9 mouse cellular contexts compared by ENCODE assay signal in genomic region chr8:117646020-117646419, GRCm38 (mm10). TPM values are rescaled to one million over a fixed set of nuclear protein-coding genes. Genes with fewer than 3 reads are reported as not detected.
DNase-seq lines count a peak whose midpoint lies in the region; ATAC-seq lines count a peak whose summit lies in the region.
"Had no signal": no experiment of that assay in that cellular context is flagged by ENCODE, and none has a peak within 500 bp of the region (broad histone marks: within the 10 kb centered on the region; RNA-seq: fewer than 3 reads in every experiment).

No protein-coding gene starts in this region.

- WGBS in liver, embryonic 11.5 days: 43% methylated on average over 2 of the region's 2 CpGs
- 44% methylated on average over 2 of the region's 2 CpGs for WGBS in intestine, embryonic 14.5 days

- no peak overlapping the region for H3K27ac ChIP-seq in liver, embryonic 11.5 days (ENCODE audit: low read depth, low read length)
- H3K27ac ChIP-seq in intestine, embryonic 14.5 days (ENCODE audit: low read depth): no peak overlapping the region; the same call in 1 of the 2 replicates
- H3K27ac ChIP-seq: heart, embryonic 15.5 days had no signal

- H3K9me3 ChIP-seq in liver, embryonic 11.5 days (ENCODE audit: control insufficient read depth, low read length): no peaks in the 10 kb centered on the region; the same call in 1 of the 2 replicates
- H3K9me3 ChIP-seq in intestine, embryonic 14.5 days (ENCODE audit: control insufficient read depth, low read length): peaks cover 11% of the 10 kb centered on the region
- H3K9me3 ChIP-seq: heart, embryonic 15.5 days had no signal

- no peaks in the 10 kb centered on the region for H3K27me3 ChIP-seq in liver, embryonic 11.5 days (replicated peaks; ENCODE audit: control insufficient read depth, insufficient read depth, low read length)
- H3K27me3 ChIP-seq in intestine, embryonic 14.5 days (replicated peaks; ENCODE audit: control insufficient read depth, insufficient read depth, low read length): no peaks in the 10 kb centered on the region
- H3K27me3 ChIP-seq: heart, embryonic 15.5 days had no signal

- no peak overlapping the region for H3K4me3 ChIP-seq in liver, embryonic 11.5 days (ENCODE audit: low read depth, low read length)
- H3K4me3 ChIP-seq in intestine, embryonic 14.5 days (ENCODE audit: low read depth, low read length): no peak overlapping the region
- H3K4me3 ChIP-seq: heart, embryonic 15.5 days had no signal

- intact Hi-C loops in left cerebral cortex, postnatal 36 days (cut with DNase I): loop anchor here (10.0 kb wide), 1 partner anchor 1649 kb away; no protein-coding TSS in a partner anchor

- H3K4me2 ChIP-seq in liver, embryonic 11.5 days: no peak overlapping the region
- H3K4me2 ChIP-seq in intestine, embryonic 14.5 days (ENCODE audit: low read length): no peak overlapping the region
- H3K4me2 ChIP-seq: heart, embryonic 15.5 days had no signal

- no peak overlapping the region for H3K9ac ChIP-seq in liver, embryonic 11.5 days (ENCODE audit: low read depth, low read length)
- no peak overlapping the region for H3K9ac ChIP-seq in intestine, embryonic 14.5 days (ENCODE audit: low read length)
- H3K9ac ChIP-seq: heart, embryonic 15.5 days had no signal

- no peaks in the 10 kb centered on the region for H3K4me1 ChIP-seq in liver, embryonic 11.5 days (replicated peaks; ENCODE audit: control insufficient read depth, insufficient read depth, low read length)
- no peaks in the 10 kb centered on the region for H3K4me1 ChIP-seq in intestine, embryonic 14.5 days (replicated peaks; ENCODE audit: control insufficient read depth, insufficient read depth, low read length)
- H3K4me1 ChIP-seq: heart, embryonic 15.5 days had no signal

- no peak for ATAC-seq in liver, embryonic 11.5 days (replicated peaks; ENCODE audit: low FRiP score)
- ATAC-seq in intestine, embryonic 14.5 days (replicated peaks; ENCODE audit: low FRiP score, low TSS enrichment, low read depth): peak; percentile 56

- peak; percentile 54 for DNase-seq in liver
- DNase-seq in liver, embryonic 11.5 days (ENCODE audit: low spot score): no peak
- DNase-seq in R1 (ENCODE audit: low read depth, low spot score): peak; percentile 58
- DNase-seq in cerebellum, postnatal 10 days: peak; percentile 78 to 81
- DNase-seq in intestine, embryonic 14.5 days (ENCODE audit: low spot score): peak; percentile 88
- peak; percentile 32 to 46 for DNase-seq in left cerebral cortex, postnatal 36 days (ENCODE audit: low spot score in 2 of 2)
- peak; percentile 46 for DNase-seq in retina, postnatal 7 days (ENCODE audit: low read depth, low spot score)
- DNase-seq in T-cell, adult 2 months (ENCODE audit: low spot score): no peak

- H3K36me3 ChIP-seq in liver, embryonic 11.5 days (ENCODE audit: control insufficient read depth, insufficient read depth, low read length): no peaks in the 10 kb centered on the region
- H3K36me3 ChIP-seq in intestine, embryonic 14.5 days (ENCODE audit: control insufficient read depth, insufficient read depth, low read length): no peaks in the 10 kb centered on the region
- H3K36me3 ChIP-seq: heart, embryonic 15.5 days had no signal

RNA-seq across cellular contexts. Expression of gene Sdr42e1, which starts 27.5 kb away (rescaled TPM):
- 1.0 and 1.7 TPM in 2 replicates for polyA plus RNA-seq in liver, embryonic 11.5 days (2014; fragmentation: Nextera tagmentation; extraction: Ambion mirVana)
- 4.2 and 4.4 TPM in 2 replicates for polyA plus RNA-seq in intestine, embryonic 14.5 days (2014; fragmentation: Nextera tagmentation; extraction: Ambion mirVana)
- total RNA-seq in left cerebral cortex, postnatal 36 days (2021): 1 to 10 TPM; 4.7 to 5.1 TPM

RNA-seq across cellular contexts. Expression of gene Hsd17b2, which starts 55.7 kb away (rescaled TPM):
- 13.8 and 15.6 TPM in 2 replicates for polyA plus RNA-seq in liver, embryonic 11.5 days (2014; fragmentation: Nextera tagmentation; extraction: Ambion mirVana)
- polyA plus RNA-seq in intestine, embryonic 14.5 days (2014; fragmentation: Nextera tagmentation; extraction: Ambion mirVana): 14.1 and 16.2 TPM in 2 replicates
- total RNA-seq in left cerebral cortex, postnatal 36 days (2021): under 1 TPM in 1 of 2 experiments, not detected in 1; 0.41 TPM
- polyA plus RNA-seq: heart, embryonic 15.5 days had no signal

Comparison
In these comparisons a context has a peak if more than half of its experiments do, and no peak if none do; other contexts are left out.
1. DNase-seq: peak in liver (single experiment), R1 (single experiment), cerebellum, postnatal 10 days (2 of 2), intestine, embryonic 14.5 days (single experiment), left cerebral cortex, postnatal 36 days (2 of 2) and retina, postnatal 7 days (single experiment); none in liver, embryonic 11.5 days (single experiment) and T-cell, adult 2 months (single experiment).